Mouse (Mus musculus): ENCODE data around the gene Spint2. TPM values are rescaled to one million over a fixed set of nuclear protein-coding genes. Genes with fewer than 3 reads are reported as not detected.
A peak's percentile ranks its signal among the peaks of the same experiment; 100 is the strongest.
"Not testable (repeated sequence)": the region's sequence is repeated elsewhere in the genome, so short reads cannot be mapped to it uniquely, and the experiment has no call there.

Spint2 gene
- polyA plus RNA-seq, 1 experiment from 2014 or later: 98.5 TPM

DNA sequence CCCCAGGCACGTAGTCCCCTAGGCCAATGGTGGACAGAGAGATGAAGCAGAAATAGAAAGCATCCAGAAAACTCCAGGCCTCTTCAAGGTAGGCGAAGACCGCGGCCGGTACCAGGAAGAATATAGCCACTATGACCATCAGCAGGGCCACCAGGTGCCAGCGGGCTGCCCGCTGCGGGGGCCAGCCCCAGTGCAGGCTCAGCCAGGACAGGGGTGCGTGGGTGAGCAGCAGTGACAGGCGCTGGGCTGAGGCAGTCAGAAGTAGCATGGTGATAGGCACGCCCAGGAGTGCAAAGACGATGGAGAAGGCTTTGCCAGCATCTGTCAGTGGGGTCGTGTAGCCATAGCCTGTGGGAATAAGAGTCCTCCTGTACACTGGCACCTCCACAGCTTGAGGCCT is 56.2 kb downstream of the Spint2 start:
- no peak overlapping the region for H3K27ac ChIP-seq (replicated peaks in 1 of 2; ENCODE audit: control insufficient read depth in 1 of 2, insufficient read depth in 1 of 2, low read depth in 2 of 2, low read length in 2 of 2)
- H3K4me3 ChIP-seq (ENCODE audit: control insufficient read depth in 1 of 2, insufficient read depth in 1 of 2, low read depth in 1 of 2, low read length in 2 of 2): no peak overlapping the region
- ATAC-seq (ENCODE audit: insufficient number of reproducible peaks, insufficient read depth, low FRiP score, low read depth): no peak
- H3K4me2 ChIP-seq (ENCODE audit: low read length): no peak overlapping the region
- no peak overlapping the region for H3K9ac ChIP-seq (ENCODE audit: low read length)
- H3K27me3 ChIP-seq (ENCODE audit: control insufficient read depth, insufficient read depth, low read length): no peaks in the 10 kb centered on the region
- H3K9me3 ChIP-seq (ENCODE audit: control insufficient read depth, low read length): no peaks in the 10 kb centered on the region
- peaks cover 18% of the 10 kb centered on the region; the same call in 1 of the 2 replicates for H3K36me3 ChIP-seq (ENCODE audit: control insufficient read depth, insufficient read depth, low read length)
- WGBS: 73% methylated on average over 13 of the region's 13 CpGs
- H3K4me1 ChIP-seq (ENCODE audit: control insufficient read depth in 2 of 2, insufficient read depth in 2 of 2, low read length in 2 of 2): no peaks in the 10 kb centered on the region

DNA sequence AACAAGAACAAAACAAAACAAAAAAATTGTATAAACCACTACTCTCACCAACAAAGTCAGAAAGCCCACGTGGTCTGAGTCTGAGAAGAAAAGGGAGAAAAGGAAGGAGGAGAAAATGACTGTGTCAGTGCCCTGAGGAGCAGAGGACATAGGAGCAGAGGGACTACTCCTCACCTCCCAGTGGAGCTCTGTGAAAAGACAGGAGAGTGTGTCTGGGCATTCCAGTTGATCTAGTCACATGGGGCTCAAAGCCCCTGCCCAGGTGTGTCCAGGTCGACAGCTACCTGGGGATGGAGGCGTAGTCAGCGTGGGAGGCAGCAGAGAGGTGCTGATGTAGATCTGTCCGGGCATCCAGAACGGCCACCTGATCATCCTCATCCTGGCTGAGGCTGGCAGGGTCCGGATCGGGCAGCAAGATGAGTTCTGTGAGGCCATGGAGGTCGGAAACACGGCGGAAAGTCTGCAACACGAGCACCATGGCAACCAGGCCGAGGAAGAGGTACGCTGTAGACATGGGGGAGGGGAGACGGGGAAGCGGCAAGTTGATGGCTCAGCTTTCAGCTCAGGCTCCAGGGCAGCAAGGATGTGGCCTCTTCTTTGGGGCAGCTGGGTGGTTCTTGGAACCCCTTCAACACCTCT is 56.8 kb downstream of the Spint2 start:
- WGBS: 20% methylated on average over 16 of the region's 16 CpGs
- Histone ChIP-seq H3K27me3 (ENCODE audit: control insufficient read depth, insufficient read depth, low read length) (no peaks in the 10 kb centered on the region), H3K4me3 (ENCODE audit: control insufficient read depth in 1 of 2, insufficient read depth in 1 of 2, low read depth in 1 of 2, low read length in 2 of 2) (no peak overlapping the region), H3K27ac (replicated peaks in 1 of 2; ENCODE audit: control insufficient read depth in 1 of 2, insufficient read depth in 1 of 2, low read depth in 2 of 2, low read length in 2 of 2) (no peak overlapping the region), H3K9ac (ENCODE audit: low read length) (no peak overlapping the region), H3K4me2 (ENCODE audit: low read length) (no peak overlapping the region), H3K36me3 (ENCODE audit: control insufficient read depth, insufficient read depth, low read length) (peaks cover 18% of the 10 kb centered on the region; the same call in 1 of the 2 replicates), H3K4me1 (ENCODE audit: control insufficient read depth in 2 of 2, insufficient read depth in 2 of 2, low read length in 2 of 2) (no peaks in the 10 kb centered on the region), H3K9me3 (ENCODE audit: control insufficient read depth, low read length) (peaks cover 6% of the 10 kb centered on the region)
- ATAC-seq (ENCODE audit: insufficient number of reproducible peaks, insufficient read depth, low FRiP score, low read depth): no peak

DNA sequence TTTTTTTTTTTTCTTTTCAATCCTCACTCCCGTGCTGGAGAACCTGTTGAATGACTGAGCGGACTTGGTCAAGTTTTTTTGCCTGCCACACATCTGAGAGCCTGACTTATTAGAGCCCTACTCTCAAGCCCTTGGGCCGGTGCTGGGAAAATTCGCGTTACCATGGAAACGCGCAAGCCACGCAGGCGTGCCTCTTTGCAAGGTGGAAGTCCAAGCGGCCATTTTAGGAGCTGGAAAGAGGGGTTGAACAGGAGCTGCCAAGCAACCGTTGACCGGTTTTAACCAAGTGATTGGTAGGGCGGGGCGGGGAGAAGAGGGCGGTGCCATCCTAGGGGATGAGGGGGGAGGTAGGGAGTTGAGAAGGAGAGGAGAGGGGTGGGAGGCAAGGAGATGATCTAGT is 66.9 kb downstream of the Spint2 start:
- H3K9ac ChIP-seq (ENCODE audit: low read length): no peak overlapping the region
- no peak for ATAC-seq (ENCODE audit: insufficient number of reproducible peaks, insufficient read depth, low FRiP score, low read depth)
- 45% methylated on average over 15 of the region's 15 CpGs for WGBS
- no peaks in the 10 kb centered on the region for H3K36me3 ChIP-seq (ENCODE audit: control insufficient read depth, insufficient read depth, low read length)
- H3K4me1 ChIP-seq (ENCODE audit: control insufficient read depth in 2 of 2, insufficient read depth in 2 of 2, low read length in 2 of 2): peaks cover 4 to 5% of the 10 kb centered on the region in 2 experiments; a peak in 1 of 4 replicates
- no peak overlapping the region for H3K4me3 ChIP-seq (ENCODE audit: control insufficient read depth in 1 of 2, insufficient read depth in 1 of 2, low read depth in 1 of 2, low read length in 2 of 2)
- no peak overlapping the region for H3K4me2 ChIP-seq (ENCODE audit: low read length)
- H3K9me3 ChIP-seq (ENCODE audit: control insufficient read depth, low read length): peaks cover 23% of the 10 kb centered on the region
- H3K27me3 ChIP-seq (ENCODE audit: control insufficient read depth, insufficient read depth, low read length): peaks cover 8% of the 10 kb centered on the region; the same call in 1 of the 2 replicates
- no peak overlapping the region for H3K27ac ChIP-seq (replicated peaks in 1 of 2; ENCODE audit: control insufficient read depth in 1 of 2, insufficient read depth in 1 of 2, low read depth in 2 of 2, low read length in 2 of 2)

DNA sequence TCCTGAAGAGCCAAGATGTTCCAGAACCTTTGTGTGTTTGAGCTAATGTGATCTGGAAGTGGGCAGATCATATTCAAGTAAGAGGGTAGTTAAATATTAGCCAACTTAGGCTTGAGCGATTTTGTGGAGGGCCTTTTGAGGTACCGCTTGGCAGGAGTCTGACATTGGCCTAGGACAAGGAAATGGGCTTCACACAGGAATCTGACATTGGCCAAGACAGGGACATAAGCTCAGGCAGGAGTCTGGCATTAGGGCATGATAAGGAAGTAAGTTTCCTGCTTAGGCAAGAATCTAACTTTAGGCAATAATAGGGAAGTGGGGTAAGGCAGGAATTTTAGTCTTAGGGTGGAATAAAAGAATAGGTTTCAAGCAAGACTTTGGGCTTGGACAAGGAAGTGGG is 67.5 kb downstream of the Spint2 start:
- 54% methylated on average over 2 of the region's 2 CpGs for WGBS
- peaks cover 18% of the 10 kb centered on the region for H3K9me3 ChIP-seq (ENCODE audit: control insufficient read depth, low read length)
- H3K4me2 ChIP-seq (ENCODE audit: low read length): no peak overlapping the region
- no peak overlapping the region for H3K9ac ChIP-seq (ENCODE audit: low read length)
- no peak overlapping the region for H3K27ac ChIP-seq (replicated peaks in 1 of 2; ENCODE audit: control insufficient read depth in 1 of 2, insufficient read depth in 1 of 2, low read depth in 2 of 2, low read length in 2 of 2)
- no peaks in the 10 kb centered on the region for H3K36me3 ChIP-seq (ENCODE audit: control insufficient read depth, insufficient read depth, low read length)
- no peak overlapping the region for H3K4me3 ChIP-seq (ENCODE audit: control insufficient read depth in 1 of 2, insufficient read depth in 1 of 2, low read depth in 1 of 2, low read length in 2 of 2)
- ATAC-seq (ENCODE audit: insufficient number of reproducible peaks, insufficient read depth, low FRiP score, low read depth): no peak
- peaks cover 4 to 5% of the 10 kb centered on the region in 2 experiments; a peak in 1 of 4 replicates for H3K4me1 ChIP-seq (ENCODE audit: control insufficient read depth in 2 of 2, insufficient read depth in 2 of 2, low read length in 2 of 2)
- H3K27me3 ChIP-seq (ENCODE audit: control insufficient read depth, insufficient read depth, low read length): peaks cover 8% of the 10 kb centered on the region; the same call in 1 of the 2 replicates

DNA sequence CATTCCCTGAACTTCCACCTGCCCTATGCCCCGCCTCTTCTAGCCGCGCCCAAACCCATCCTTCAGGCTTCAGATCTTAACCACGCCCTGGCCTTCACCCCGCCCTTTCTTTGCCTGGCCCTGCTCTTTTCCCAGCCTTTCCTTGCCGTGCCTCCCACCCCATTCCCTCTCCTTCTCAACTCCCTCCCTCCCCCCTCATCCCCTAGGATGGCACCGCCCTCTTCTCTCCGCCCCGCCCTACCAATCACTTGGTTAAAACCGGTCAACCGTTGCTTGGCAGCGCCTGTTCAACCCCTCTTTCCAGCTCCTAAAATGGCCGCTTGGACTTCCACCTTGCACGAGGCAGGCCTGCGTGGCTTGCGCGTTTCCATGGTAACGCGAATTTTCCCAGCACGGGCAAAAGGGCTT is 68.0 kb downstream of the Spint2 start, which contains the start of gene Catsperg1:
Gene Catsperg1 (minus strand): TSS at position 361 of the 408 bp plus-strand sequence.
- Histone ChIP-seq H3K27ac (replicated peaks in 1 of 2; ENCODE audit: control insufficient read depth in 1 of 2, insufficient read depth in 1 of 2, low read depth in 2 of 2, low read length in 2 of 2) (no peak within 1 kb of the TSS), H3K9me3 (ENCODE audit: control insufficient read depth, low read length) (peaks cover 18% of the 10 kb centered on the region), H3K27me3 (ENCODE audit: control insufficient read depth, insufficient read depth, low read length) (peaks cover 8% of the 10 kb centered on the region; the same call in 1 of the 2 replicates), H3K36me3 (ENCODE audit: control insufficient read depth, insufficient read depth, low read length) (no peaks in the 10 kb centered on the region), H3K9ac (ENCODE audit: low read length) (no peak within 1 kb of the TSS), H3K4me1 (ENCODE audit: control insufficient read depth in 2 of 2, insufficient read depth in 2 of 2, low read length in 2 of 2) (peaks cover 4 to 5% of the 10 kb centered on the region in 2 experiments; a peak in 1 of 4 replicates), H3K4me2 (ENCODE audit: low read length) (0 out of 2 replicates have a peak within 1 kb of the TSS, but pooled peaks have one; percentile 11), H3K4me3 (ENCODE audit: control insufficient read depth in 1 of 2, insufficient read depth in 1 of 2, low read depth in 1 of 2, low read length in 2 of 2) (no peak within 1 kb of the TSS)
- ATAC-seq (ENCODE audit: insufficient number of reproducible peaks, insufficient read depth, low FRiP score, low read depth): no peak
- 8% methylated on average over 20 of the region's 20 CpGs for WGBS

DNA sequence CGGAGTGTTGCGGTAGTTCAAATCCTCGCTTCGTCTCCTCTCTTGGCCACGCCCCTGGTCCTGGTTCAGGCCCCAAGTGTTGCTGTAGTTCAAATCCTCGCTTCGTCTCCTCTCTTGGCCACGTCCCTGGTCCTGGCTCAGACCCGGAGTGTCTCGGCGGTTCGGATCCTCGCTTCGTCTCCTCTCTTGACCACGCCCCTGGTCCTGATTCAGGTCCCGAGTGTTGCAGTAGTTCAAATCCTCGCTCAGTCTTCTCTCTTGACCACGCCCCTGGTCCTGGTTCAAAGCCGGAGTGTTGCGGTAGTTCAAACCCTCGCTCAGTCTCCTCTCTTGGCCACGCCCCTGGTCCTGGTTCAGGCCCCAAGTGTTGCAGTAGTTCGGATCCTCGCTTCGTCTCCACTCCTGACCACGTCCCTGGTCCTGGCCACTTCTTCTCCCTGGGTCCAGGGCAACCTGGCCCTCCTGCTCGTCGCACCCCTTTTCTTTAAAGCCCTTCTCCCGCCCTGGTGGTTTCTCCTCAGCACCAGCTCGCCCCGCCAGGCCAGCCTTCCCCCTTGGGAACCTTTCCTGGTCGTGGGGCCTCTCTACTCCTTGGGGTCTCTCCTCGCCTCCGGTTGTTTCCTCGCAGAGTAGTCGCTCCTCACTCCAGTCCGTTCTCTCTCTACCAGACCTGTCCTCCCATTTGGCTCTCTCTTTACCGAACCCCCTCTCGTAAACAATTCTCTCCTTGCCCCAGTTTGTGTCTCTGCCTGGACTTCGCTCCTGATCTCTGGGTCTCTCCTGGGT is 68.7 kb downstream of the Spint2 start:
- not testable (repeated sequence) for ATAC-seq (ENCODE audit: insufficient number of reproducible peaks, insufficient read depth, low FRiP score, low read depth); H3K9ac ChIP-seq (ENCODE audit: low read length); H3K4me1 ChIP-seq (ENCODE audit: control insufficient read depth in 2 of 2, insufficient read depth in 2 of 2, low read length in 2 of 2); H3K4me3 ChIP-seq (ENCODE audit: control insufficient read depth in 1 of 2, insufficient read depth in 1 of 2, low read depth in 1 of 2, low read length in 2 of 2); H3K27ac ChIP-seq (replicated peaks in 1 of 2; ENCODE audit: control insufficient read depth in 1 of 2, insufficient read depth in 1 of 2, low read depth in 2 of 2, low read length in 2 of 2); H3K27me3 ChIP-seq (ENCODE audit: control insufficient read depth, insufficient read depth, low read length); H3K36me3 ChIP-seq (ENCODE audit: control insufficient read depth, insufficient read depth, low read length)
- Histone ChIP-seq H3K4me2 (ENCODE audit: low read length) (0 out of 2 replicates have a peak overlapping the region, but pooled peaks have one; percentile 11), H3K9me3 (ENCODE audit: control insufficient read depth, low read length) (peaks cover 18% of the 10 kb centered on the region)
- WGBS: 16% methylated on average over 40 of the region's 40 CpGs

DNA sequence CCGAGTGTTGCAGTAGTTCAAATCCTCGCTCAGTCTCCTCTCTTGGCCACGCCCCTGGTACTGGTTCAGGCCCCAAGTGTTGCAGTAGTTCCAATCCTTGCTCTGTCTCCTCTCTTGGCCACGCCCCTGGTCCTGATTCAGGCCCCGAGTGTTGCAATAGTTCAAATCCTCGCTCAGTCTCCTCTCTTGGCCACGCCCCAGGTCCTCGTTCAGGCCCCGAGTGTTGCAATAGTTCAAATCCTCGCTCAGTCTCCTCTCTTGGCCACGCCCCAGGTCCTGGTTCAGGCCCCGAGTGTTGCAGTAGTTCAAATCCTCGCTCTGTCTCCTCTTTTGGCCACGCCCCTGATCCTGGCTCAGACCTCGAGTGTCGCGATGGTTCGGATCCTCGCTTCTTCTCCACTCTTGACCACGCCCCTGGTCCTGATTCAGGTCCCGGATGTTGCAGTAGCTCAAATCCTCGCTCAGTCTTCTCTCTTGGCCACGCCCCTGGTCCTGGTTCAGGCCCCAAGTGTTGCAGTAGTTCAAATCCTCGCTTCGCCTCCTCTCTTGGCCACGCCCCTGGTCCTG is 69.4 kb downstream of the Spint2 start:
- WGBS: 14% methylated on average over 26 of the region's 26 CpGs
- Histone ChIP-seq H3K4me1 (ENCODE audit: control insufficient read depth in 2 of 2, insufficient read depth in 2 of 2, low read length in 2 of 2) (peaks cover 4 to 5% of the 10 kb centered on the region in 2 experiments; a peak in 1 of 4 replicates), H3K36me3 (ENCODE audit: control insufficient read depth, insufficient read depth, low read length) (no peaks in the 10 kb centered on the region), H3K9me3 (ENCODE audit: control insufficient read depth, low read length) (peaks cover 14% of the 10 kb centered on the region; the same call in 1 of the 2 replicates), H3K27ac (replicated peaks in 1 of 2; ENCODE audit: control insufficient read depth in 1 of 2, insufficient read depth in 1 of 2, low read depth in 2 of 2, low read length in 2 of 2) (no peak overlapping the region), H3K9ac (ENCODE audit: low read length) (no peak overlapping the region), H3K4me2 (ENCODE audit: low read length) (peak overlapping the region; percentile 58), H3K27me3 (ENCODE audit: control insufficient read depth, insufficient read depth, low read length) (peaks cover 8% of the 10 kb centered on the region; the same call in 1 of the 2 replicates), H3K4me3 (ENCODE audit: control insufficient read depth in 1 of 2, insufficient read depth in 1 of 2, low read depth in 1 of 2, low read length in 2 of 2) (peak overlapping the region; percentile 44 to 59; a peak in 2 of 4 replicates)
- ATAC-seq (ENCODE audit: insufficient number of reproducible peaks, insufficient read depth, low FRiP score, low read depth): no peak

Data from heart, embryonic 14.5 days (tissue).